Mouse (Mus musculus) left cerebral cortex, adult 18-20 months (tissue): ENCODE measurements around the gene Zfp764. TPM values are rescaled to one million over a fixed set of nuclear protein-coding genes. Genes with fewer than 3 reads are reported as not detected.

Experiments
- total RNA-seq, 2 experiments: library from RNA; stranded (reverse); gene quantifications; 2 replicates each; pipeline ENCODE4 v1.2.3; 2021

Gene Zfp764
- total RNA-seq, 2 experiments from 2014 or later = 4.3 to 4.8 TPM

Other genes with a start within 250 kb of the Zfp764 start
- 10 to 100 TPM; 88.0 to 90.2 TPM for gene Cd2bp2, start 210.8 kb downstream of the Zfp764 start, total RNA-seq
- gene Tbc1d10b, start 198.4 kb downstream of the Zfp764 start, total RNA-seq = 10 to 100 TPM; 90.8 to 94.1 TPM
- gene Mylpf, start 197.9 kb downstream of the Zfp764 start, total RNA-seq = 1 to 10 TPM; 2.1 to 3.0 TPM
- 10 to 100 TPM; 21.3 to 22.1 TPM for gene Zfp553, start 173.8 kb downstream of the Zfp764 start, total RNA-seq
- 1 to 10 TPM; 4.4 to 4.5 TPM for gene Sept1, start 173.7 kb downstream of the Zfp764 start, total RNA-seq
- 10 to 100 TPM; 55.2 to 57.9 TPM for gene Zfp771, start 162.5 kb downstream of the Zfp764 start, total RNA-seq
- 10 to 100 TPM; 20.8 to 23.2 TPM for gene Dctpp1, start 146.1 kb downstream of the Zfp764 start, total RNA-seq
- 10 to 100 TPM; 33.4 to 35.8 TPM for gene Sephs2, start 132.8 kb downstream of the Zfp764 start, total RNA-seq
- under 1 TPM; 0.42 to 0.86 TPM for gene Itgal, start 110.6 kb downstream of the Zfp764 start, total RNA-seq
- 10 to 100 TPM; 13.7 to 14.5 TPM for gene Zfp768, start 61.2 kb downstream of the Zfp764 start, total RNA-seq
- gene Zfp747, start 30.8 kb downstream of the Zfp764 start, total RNA-seq = 1 to 10 TPM; 6.6 to 7.4 TPM
- gene 9130019O22Rik, start 19.7 kb downstream of the Zfp764 start, total RNA-seq = 1 to 10 TPM; 3.9 to 4.8 TPM
- gene E430018J23Rik, start 13.2 kb downstream of the Zfp764 start, total RNA-seq = 1 to 10 TPM; 7.4 to 7.6 TPM
- 10 to 100 TPM; 12.7 to 15.7 TPM for gene Zfp688, start 15.2 kb upstream of the Zfp764 start, total RNA-seq
- gene Zfp689, start 42.3 kb upstream of the Zfp764 start, total RNA-seq = 1 to 10 TPM; 5.4 to 6.2 TPM
- 10 to 100 TPM; 24.6 to 33.0 TPM for gene Prr14, start 52.8 kb upstream of the Zfp764 start, total RNA-seq
- gene Fbrs, start 72.4 kb upstream of the Zfp764 start, total RNA-seq = 10 to 100 TPM; 54.5 to 57.8 TPM
- 10 to 100 TPM; 94.9 to 99.7 TPM for gene Srcap, start 105.2 kb upstream of the Zfp764 start, total RNA-seq
- gene Gm42715, start 112.8 kb upstream of the Zfp764 start, total RNA-seq = 10 to 100 TPM in 1 of 2 experiments, 1 to 10 TPM in 1; 8.9 to 10.7 TPM
- 1 to 10 TPM in 1 of 2 experiments, not detected in 1; 1.0 TPM for gene Tmem265, start 154.6 kb upstream of the Zfp764 start, total RNA-seq
- 10 to 100 TPM; 70.6 to 81.2 TPM for gene Phkg2, start 166.5 kb upstream of the Zfp764 start, total RNA-seq
- gene Ccdc189, start 181.8 kb upstream of the Zfp764 start, total RNA-seq = 1 to 10 TPM; 7.5 to 8.9 TPM
- 10 to 100 TPM; 63.6 to 73.4 TPM for gene Rnf40, start 181.9 kb upstream of the Zfp764 start, total RNA-seq
- 10 to 100 TPM; 23.1 to 24.0 TPM for gene Zfp629, start 209.0 kb upstream of the Zfp764 start, total RNA-seq